Mouse (Mus musculus) hematopoietic stem cell, adult 5-6 weeks (primary cell): ENCODE measurements around the gene Myo5a. TPM values are rescaled to one million over a fixed set of nuclear protein-coding genes. Genes with fewer than 3 reads are reported as not detected.
A peak's percentile ranks its signal among the peaks of the same experiment; 100 is the strongest.
"Not testable (repeated sequence)": the region's sequence is repeated elsewhere in the genome, so short reads cannot be mapped to it uniquely, and the experiment has no call there.

Source experiments
- ATAC-seq, 2 experiments: fragments of 125-278 bp in 1 of 2; replicated peaks in 1 of 2; 2 replicates each; pipeline ENCODE4 v1.8.0; 2016 to 2017; ENCODE audit warnings: inconsistent platforms in 2 of 2, mild to moderate bottlenecking in 2 of 2, moderate number of reproducible peaks in 2 of 2, low read depth in 1 of 2, moderate TSS enrichment in 1 of 2; ENCODE audit not compliant: low FRiP score in 2 of 2, poor library complexity in 2 of 2, severe bottlenecking in 2 of 2, insufficient read depth in 1 of 2, low TSS enrichment in 1 of 2
- total RNA-seq: library from RNA; stranded (forward); fragments of 172-1452, 232-1000 nt; gene quantifications from 2 replicates; pipeline ENCODE4 v1.2.3, GENCODE M21; 2017

Gene Myo5a
- total RNA-seq, 1 experiment from 2014 or later, result 137 TPM

GRCm38 (mm10) chr9:75232860-75233259 is 162.0 kb downstream of the Myo5a start:
- ATAC-seq, result no peak

- no peak for ATAC-seq
Observed at GRCm38 (mm10) chr9:75234271-75234741, 163.5 kb downstream of the Myo5a start.

GRCm38 (mm10) chr9:75234983-75235627 is 164.3 kb downstream of the Myo5a start:
- ATAC-seq, result no peak

- ATAC-seq, result no peak
Observed at GRCm38 (mm10) chr9:75235696-75236095, 164.9 kb downstream of the Myo5a start.

GRCm38 (mm10) chr9:75236416-75237308 is 165.8 kb downstream of the Myo5a start:
- no peak for ATAC-seq

GRCm38 (mm10) chr9:75238179-75238578 is 167.4 kb downstream of the Myo5a start:
- no peak for ATAC-seq

- ATAC-seq, result no peak
Observed at GRCm38 (mm10) chr9:75243052-75243451, 172.2 kb downstream of the Myo5a start.

- ATAC-seq, result no peak
Observed at GRCm38 (mm10) chr9:75243730-75244406, 173.1 kb downstream of the Myo5a start.

- no peak for ATAC-seq
Observed at GRCm38 (mm10) chr9:75244527-75244926, 173.7 kb downstream of the Myo5a start.

GRCm38 (mm10) chr9:75246080-75246930 is 175.5 kb downstream of the Myo5a start:
- peak; percentile 89 to 94 for ATAC-seq

GRCm38 (mm10) chr9:75247870-75248269 is 177.1 kb downstream of the Myo5a start:
- no peak for ATAC-seq

GRCm38 (mm10) chr9:75248359-75248758 is 177.5 kb downstream of the Myo5a start:
- ATAC-seq, result no peak

GRCm38 (mm10) chr9:75248874-75249273 is 178.1 kb downstream of the Myo5a start:
- no peak for ATAC-seq

GRCm38 (mm10) chr9:75253158-75253557 is 182.3 kb downstream of the Myo5a start:
- not testable (repeated sequence) for ATAC-seq

- peak; percentile 28 to 41; a peak in 3 of 4 replicates for ATAC-seq
Observed at GRCm38 (mm10) chr9:75253766-75254165, 183.0 kb downstream of the Myo5a start.

- peak; percentile 70 to 78 for ATAC-seq
Observed at GRCm38 (mm10) chr9:75254196-75254955, 183.6 kb downstream of the Myo5a start.
